Mouse (Mus musculus): Measurements from ENCODE around the gene Naa10.

The Naa10 gene

GRCm38 (mm10) chrX:73921823-73922549, at the start of gene Naa10, which contains the start of gene Arhgap4:
TSS of gene Naa10 (minus strand) at chrX:73921944.
TSS of gene Arhgap4 (minus strand) at chrX:73921870.
- peak; percentile 78 for DNase-seq (ENCODE audit: extremely low spot score, low spot score)

- no peak for DNase-seq (ENCODE audit: extremely low spot score, low spot score)
Observed at GRCm38 (mm10) chrX:73970781-73971180, 49.0 kb upstream of the Naa10 start.

DNA sequence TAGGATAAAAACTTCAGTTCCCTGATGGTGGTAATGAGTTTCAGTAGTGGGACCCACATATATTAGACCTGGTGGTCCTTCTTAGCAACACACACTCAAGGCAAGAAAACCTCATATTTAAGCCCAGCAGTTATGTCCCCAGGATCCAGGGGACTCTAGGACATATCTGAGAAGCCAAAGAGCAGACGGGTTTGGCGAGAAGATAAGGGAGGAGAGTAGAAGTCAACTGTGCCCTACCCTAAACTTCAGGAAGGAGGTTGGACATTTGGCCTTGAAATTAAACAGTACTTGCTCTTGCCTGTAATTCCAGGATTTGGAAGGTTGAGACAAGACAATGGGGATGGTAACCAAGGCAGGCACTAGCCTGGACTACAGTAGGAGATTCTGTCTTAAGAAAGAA, 48.0 kb upstream of the Naa10 start:
- no peak for DNase-seq (ENCODE audit: extremely low spot score, low spot score)

- DNase-seq (ENCODE audit: extremely low spot score, low spot score): no peak
Observed at GRCm38 (mm10) chrX:73969167-73969566, 47.4 kb upstream of the Naa10 start.

GRCm38 (mm10) chrX:73967177-73968075, 45.7 kb upstream of the Naa10 start:
- DNase-seq (ENCODE audit: extremely low spot score, low spot score): peak; percentile 86

DNA sequence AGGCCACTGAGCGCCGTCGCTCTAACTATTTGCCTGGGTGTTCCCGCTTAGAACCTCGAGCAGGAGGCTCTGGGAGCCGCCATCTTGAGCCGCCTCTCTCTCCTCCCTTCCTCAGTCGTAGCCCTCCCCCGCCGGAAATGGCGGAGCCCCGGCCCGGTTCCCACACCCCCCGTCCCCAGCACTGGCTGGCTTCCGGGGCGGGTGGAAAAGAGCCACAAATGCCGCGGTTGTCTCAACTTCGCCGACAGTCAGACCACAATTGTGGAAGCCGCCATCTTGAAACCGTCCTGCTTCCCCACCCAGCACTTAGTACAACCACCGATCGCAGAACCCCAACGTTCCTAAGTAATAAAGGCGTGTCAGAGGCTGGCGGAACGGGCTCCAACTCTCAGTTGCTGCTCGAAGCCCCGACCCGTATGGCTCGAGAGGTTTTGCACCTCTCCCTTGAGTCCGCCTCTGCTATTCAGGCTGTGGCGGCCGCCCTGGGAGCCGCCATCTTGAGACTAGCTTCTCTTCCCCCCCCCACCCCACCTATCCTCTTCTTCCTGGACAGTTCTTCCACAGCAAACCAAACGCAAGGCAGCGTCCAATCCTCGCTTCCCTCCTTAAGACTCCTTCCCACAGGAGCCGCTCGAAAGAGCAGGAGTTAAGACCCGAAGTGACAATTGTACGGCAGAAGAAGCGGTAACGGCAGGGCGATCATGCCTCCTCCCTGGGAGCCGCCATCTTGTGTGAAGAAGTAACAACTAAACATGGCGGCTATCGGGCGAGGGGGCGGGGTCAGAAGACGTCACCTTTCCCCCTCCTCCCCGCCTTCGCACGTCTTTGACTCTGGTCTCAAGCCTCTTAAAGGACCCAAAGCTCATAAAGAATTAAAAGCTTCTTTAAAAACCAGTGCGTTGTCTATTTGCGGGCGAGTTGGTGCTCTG, 44.8 kb upstream of the Naa10 start, which contains the start of gene Hcfc1:
Hcfc1 (minus strand) TSS at position 110 of the 929 bp plus-strand sequence.
- peak; percentile 82 for DNase-seq (ENCODE audit: extremely low spot score, low spot score)

GRCm38 (mm10) chrX:73965307-73965706, 43.6 kb upstream of the Naa10 start:
- no peak for DNase-seq (ENCODE audit: extremely low spot score, low spot score)

DNA sequence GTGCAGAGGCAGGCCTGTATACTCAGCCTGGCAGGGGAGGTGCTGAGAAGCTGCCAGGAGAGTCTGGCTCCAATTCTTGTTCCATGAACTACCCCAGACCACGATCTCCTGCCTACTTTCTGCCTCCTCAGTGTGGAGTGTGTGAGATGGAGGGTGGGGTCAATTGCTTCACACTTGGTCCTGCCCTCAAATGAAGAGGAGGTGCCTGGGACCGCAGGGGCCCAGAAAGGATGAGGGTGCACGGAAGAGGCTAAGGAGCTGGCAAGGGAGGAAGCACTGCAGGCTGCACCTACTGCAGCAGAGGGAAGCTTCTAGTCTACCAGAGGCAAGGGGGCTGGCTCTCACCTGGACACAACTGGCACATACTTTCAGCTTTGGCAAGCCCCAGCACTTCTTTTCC, 42.6 kb upstream of the Naa10 start:
- DNase-seq (ENCODE audit: extremely low spot score, low spot score): no peak

GRCm38 (mm10) chrX:73954988-73955387, 33.2 kb upstream of the Naa10 start:
- DNase-seq (ENCODE audit: extremely low spot score, low spot score): no peak

GRCm38 (mm10) chrX:73952603-73953002, 30.9 kb upstream of the Naa10 start:
- no peak for DNase-seq (ENCODE audit: extremely low spot score, low spot score)

DNA sequence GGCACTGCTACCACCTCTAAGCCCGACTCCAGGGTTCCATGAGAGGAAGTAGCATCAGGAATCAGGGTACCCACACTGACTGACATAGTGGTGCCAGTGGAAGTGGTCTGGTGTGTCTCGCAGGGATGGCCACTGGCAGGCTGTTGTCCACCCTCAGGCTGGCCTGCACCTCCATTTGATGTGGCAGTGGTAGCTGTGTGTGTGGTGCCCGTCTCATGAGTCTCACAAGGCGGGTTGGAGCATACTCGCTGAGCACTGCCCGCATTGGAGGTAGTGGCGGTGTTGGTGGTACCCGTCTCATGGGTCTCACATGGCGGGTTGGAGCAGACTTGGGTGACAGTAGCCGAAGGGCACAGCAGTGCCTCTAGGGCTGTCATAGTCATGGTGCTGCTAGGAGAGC, 27.6 kb upstream of the Naa10 start:
- DNase-seq (ENCODE audit: extremely low spot score, low spot score): no peak

DNA sequence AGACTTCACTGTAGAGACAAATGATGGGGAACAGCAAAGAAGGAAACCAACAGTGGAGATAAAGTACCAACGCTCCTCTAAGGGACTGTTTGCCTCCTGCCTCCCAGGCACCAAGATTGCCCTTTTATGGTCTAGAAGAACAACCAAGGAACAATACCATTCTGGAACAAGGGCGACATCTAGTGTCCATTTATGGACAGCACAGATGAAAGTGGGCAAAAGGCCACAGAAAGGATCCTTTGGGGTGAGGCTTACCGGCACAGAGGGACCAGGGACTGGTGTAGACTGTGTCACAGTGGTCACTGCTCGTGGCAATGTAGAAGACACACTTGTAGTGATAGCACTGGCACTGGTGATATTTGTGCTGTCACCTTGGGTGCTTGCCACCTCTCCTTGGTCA, 26.9 kb upstream of the Naa10 start:
- peak; percentile 46 for DNase-seq (ENCODE audit: extremely low spot score, low spot score)

GRCm38 (mm10) chrX:73946896-73947295, 25.2 kb upstream of the Naa10 start:
- no peak for DNase-seq (ENCODE audit: extremely low spot score, low spot score)

DNA sequence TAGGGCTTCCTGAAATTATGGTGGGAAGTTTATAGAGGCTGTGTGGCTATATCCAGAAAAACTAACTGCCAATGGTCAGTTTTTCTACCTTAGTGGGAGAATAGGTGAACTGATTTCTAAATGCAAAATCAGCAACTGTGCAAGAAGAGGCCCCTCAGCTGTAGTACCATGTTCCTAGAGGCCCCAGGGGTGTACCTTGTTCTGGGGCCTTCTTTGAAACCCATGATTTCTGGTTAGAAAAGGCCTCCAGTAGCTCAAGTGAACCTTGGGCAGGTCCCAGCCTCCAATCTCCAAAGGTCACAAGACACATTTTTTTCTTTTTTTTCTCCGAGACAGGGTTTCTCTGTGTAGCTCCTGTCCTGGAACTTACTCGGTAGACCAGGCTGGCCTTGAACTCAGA, 20.6 kb upstream of the Naa10 start:
- no peak for DNase-seq (ENCODE audit: extremely low spot score, low spot score)

DNA sequence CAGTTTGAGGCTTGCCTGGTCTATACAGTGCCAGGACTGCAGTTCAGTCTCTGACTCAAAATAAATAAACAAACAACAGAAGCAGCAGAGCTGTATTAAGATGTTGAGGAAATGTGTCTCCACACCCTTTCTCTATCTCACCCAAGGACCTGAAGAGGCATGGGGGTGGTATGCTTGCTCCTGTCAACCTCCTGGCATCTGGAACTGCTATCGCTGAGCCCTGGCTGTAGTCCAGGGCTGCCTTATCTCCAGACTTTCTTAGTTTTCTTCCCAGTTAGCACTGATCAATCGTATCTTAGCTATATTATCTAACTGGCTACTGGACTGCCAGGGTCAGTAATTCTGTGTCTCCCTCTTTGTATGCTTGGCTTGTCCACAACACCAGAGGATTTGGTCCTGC, 20.1 kb upstream of the Naa10 start:
- no peak for DNase-seq (ENCODE audit: extremely low spot score, low spot score)

DNA sequence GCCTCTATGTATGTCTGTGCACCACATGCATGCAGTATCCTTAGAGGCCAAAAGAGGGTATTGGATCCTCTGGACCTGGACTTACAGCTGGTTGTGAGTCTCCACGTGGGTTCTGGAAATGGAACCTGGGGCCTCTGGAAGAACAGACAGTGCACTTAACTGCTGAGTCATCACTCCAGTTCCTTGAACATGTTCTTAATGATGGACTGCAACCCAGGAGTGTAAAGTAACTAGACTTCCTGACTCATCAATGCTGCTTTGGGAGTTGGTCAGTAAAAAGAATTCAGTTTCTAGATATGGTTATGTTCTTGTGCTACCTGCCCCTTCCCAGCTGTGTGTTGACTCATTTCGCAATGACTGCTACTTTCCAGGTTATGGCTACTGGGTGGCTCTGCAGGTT, 10.1 kb upstream of the Naa10 start:
- DNase-seq (ENCODE audit: extremely low spot score, low spot score): no peak

- peak; percentile 26 for DNase-seq (ENCODE audit: extremely low spot score, low spot score)
Observed at GRCm38 (mm10) chrX:73930402-73931062, 8.8 kb upstream of the Naa10 start, which contains the start of gene Renbp. TSS of gene Renbp (minus strand) at chrX:73930850.

- DNase-seq (ENCODE audit: extremely low spot score, low spot score): no peak
Observed at GRCm38 (mm10) chrX:73922550-73922882, 772 bp upstream of the Naa10 start.

DNA sequence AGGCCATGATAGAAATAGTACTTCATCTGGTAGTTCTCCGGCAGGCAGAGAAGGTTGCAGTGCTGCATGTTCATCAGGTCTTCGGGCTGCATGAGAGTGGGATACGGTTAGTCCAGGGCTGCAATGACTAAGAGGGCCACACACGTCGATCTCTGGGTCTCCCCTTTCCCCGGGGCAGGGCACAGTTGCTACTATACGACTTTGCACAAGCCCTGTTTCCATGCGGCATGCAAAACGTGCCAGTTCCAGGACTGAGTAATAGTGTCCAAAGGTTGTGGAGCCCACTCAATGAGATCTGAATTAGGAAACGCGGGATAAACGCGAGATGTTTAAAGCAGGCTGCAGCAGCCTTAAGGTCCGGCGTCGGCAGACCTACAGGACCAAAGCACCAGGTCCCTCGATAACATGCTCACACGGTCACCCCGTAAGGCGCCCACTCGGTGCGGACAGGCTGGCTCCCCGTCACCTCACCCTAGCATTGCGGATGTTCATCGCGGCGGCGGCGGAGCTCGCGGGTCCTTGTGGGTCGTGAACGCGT, 390 bp downstream of the Naa10 start:
- DNase-seq (ENCODE audit: extremely low spot score, low spot score): no peak

- DNase-seq (ENCODE audit: extremely low spot score, low spot score): no peak
Observed at GRCm38 (mm10) chrX:73918631-73919030, 3.1 kb downstream of the Naa10 start.

DNA sequence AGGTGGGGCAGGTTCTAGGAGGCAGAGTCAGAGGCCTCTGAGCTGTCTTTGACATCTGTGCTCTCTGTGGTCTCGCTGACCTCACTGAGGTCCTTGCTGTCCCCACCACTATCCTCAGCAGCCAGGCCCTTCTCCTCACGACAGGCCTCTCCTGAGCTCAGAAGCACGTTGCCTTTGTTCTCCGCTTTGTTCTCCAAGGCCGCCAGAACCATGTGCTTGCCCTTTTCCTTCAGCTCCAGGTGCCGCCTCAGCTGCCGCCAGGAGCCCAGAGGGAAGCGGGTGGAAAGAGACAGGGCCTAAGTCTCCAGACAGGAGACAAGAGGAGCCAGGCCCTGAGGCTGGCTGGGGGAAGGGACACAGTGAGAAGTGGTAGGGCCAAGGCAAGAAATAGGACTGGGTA, 4.8 kb downstream of the Naa10 start:
- DNase-seq (ENCODE audit: extremely low spot score, low spot score): no peak

Data from neural tube, embryonic 10.5 days (tissue).